Mouse (Mus musculus) frontal cortex, postnatal 36 days (tissue): ENCODE data around the gene Olfr910.

Source experiments
- DNase-seq, 2 experiments: peaks; one replicate each; pipeline ENCODE4 v3.0.0; 2022; ENCODE audit warnings: low spot score in 2 of 2

Olfr910 gene

GRCm38 (mm10) chr9:38537549-38537948, at the start of gene Olfr910:
Gene Olfr910 (plus strand): TSS chr9:38537849.
- no peak for DNase-seq

- no peak for DNase-seq
Observed at GRCm38 (mm10) chr9:38495501-38495900, 42.1 kb upstream of the Olfr910 start, which contains the start of gene Olfr907. Gene Olfr907 (plus strand): TSS chr9:38495801.

GRCm38 (mm10) chr9:38512353-38512752, 25.3 kb upstream of the Olfr910 start:
- DNase-seq, result no peak

DNA sequence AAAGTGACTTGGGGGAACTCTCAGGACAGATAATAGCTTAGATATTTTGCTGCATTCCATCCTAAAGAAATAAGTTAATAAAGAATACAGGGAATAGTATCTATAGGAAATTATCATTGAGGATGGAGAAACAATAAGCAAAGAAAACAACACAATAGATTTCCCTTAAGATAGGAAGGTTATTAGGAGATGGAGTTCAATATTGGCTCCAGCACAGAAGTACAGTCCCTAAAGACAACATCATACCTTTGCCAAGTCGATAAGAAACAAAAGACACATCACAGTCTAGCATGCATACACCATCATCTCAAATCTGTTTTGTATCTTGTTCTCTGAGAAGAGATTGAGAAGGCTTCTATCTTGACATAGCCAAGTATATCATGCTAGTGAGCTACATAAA, 16.4 kb upstream of the Olfr910 start, which contains the start of gene Olfr911-ps1:
Gene Olfr911-ps1, plus strand, starts transcription at position 301 of the 400 bp plus-strand sequence.
- no peak for DNase-seq

- DNase-seq, result no peak
Observed at GRCm38 (mm10) chr9:38579878-38580277, 42.2 kb downstream of the Olfr910 start, which contains the start of gene Olfr912. Gene Olfr912 (plus strand): TSS chr9:38580178.
